Mouse (Mus musculus): ENCODE data around the gene Cpt2.
A peak's percentile ranks its signal among the peaks of the same experiment; 100 is the strongest.

Cpt2 gene

GRCm38 (mm10) chr4:107921152-107921695 lies 2.2 kb downstream of the Cpt2 start:
- no peak for DNase-seq (ENCODE audit: low read depth, low spot score)

DNA sequence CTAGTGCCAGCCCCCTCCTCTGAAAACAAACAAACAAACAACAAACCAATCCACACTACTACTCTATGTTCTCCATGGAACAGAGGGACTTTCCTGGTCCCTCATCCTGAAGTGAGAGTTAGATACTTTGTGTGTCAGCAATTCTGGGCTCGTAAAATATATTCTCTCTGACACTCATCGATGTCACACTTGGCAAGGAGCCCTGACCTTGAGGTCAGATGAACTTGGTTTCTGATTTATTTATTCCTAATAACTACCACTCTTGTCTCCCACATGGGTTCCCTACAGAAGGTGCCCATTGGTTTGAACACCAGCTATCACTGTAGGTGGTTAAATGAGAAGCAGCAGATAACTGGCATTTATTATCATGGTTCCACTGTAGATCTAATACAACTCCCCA lies 3.1 kb downstream of the Cpt2 start:
- DNase-seq (ENCODE audit: low read depth, low spot score), result no peak

GRCm38 (mm10) chr4:107910020-107910419 lies 13.4 kb downstream of the Cpt2 start:
- no peak for DNase-seq (ENCODE audit: low read depth, low spot score)

GRCm38 (mm10) chr4:107906561-107906960 lies 16.8 kb downstream of the Cpt2 start:
- no peak for DNase-seq (ENCODE audit: low read depth, low spot score)

GRCm38 (mm10) chr4:107904252-107904651 lies 19.2 kb downstream of the Cpt2 start:
- DNase-seq (ENCODE audit: low read depth, low spot score), result no peak

DNA sequence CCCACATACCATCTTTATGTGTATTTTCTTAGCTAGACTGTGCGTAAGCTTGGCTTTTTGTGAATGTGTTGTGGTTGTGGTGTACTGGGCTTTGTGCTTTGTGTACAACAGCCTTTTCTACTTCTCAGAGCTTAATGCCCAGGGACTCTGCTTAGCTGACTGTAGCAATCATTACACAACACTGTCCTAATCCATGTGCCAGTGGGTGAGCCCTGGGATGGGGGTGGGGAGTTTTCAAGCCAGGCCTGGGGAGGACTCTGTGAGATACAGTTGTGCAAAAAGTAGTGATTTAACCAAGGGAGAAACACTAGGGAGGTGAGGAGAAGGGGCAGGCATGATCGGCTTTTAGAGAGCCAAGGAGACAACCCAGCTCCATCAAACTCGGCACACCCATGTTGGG lies 23.2 kb downstream of the Cpt2 start:
- DNase-seq (ENCODE audit: low read depth, low spot score), result no peak

- no peak for DNase-seq (ENCODE audit: low read depth, low spot score)
Observed at GRCm38 (mm10) chr4:107899211-107899927, 24.0 kb downstream of the Cpt2 start.

- no peak for DNase-seq (ENCODE audit: low read depth, low spot score)
Observed at GRCm38 (mm10) chr4:107892663-107893062, 30.7 kb downstream of the Cpt2 start.

GRCm38 (mm10) chr4:107889731-107890432 lies 33.5 kb downstream of the Cpt2 start, which contains the start of gene 0610037L13Rik:
Gene 0610037L13Rik, plus strand, starts transcription at chr4:107889813.
- DNase-seq (ENCODE audit: low read depth, low spot score), result peak; percentile 83

GRCm38 (mm10) chr4:107889385-107889730 lies 34.1 kb downstream of the Cpt2 start:
- DNase-seq (ENCODE audit: low read depth, low spot score), result no peak

- no peak for DNase-seq (ENCODE audit: low read depth, low spot score)
Observed at GRCm38 (mm10) chr4:107886371-107886770, 37.0 kb downstream of the Cpt2 start.

DNA sequence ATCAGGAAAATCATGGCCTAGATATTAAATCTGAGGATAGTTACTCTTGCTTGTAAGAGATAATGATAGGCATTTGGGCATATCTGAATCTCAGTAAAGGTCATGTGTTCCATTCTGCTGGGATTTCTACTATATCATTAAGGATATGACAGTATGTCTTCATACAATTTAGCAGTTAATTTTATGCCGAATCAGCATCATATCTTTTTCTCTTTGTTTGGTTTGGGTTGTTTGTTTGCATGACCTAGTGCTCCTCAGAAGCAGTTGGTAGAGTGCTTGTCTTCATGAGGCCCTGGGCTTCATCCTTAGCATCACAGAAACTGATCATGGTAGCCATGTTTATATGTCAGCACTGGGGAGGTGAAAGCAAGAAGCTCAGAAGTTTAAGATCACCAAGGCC lies 41.8 kb downstream of the Cpt2 start:
- no peak for DNase-seq (ENCODE audit: low read depth, low spot score)

DNA sequence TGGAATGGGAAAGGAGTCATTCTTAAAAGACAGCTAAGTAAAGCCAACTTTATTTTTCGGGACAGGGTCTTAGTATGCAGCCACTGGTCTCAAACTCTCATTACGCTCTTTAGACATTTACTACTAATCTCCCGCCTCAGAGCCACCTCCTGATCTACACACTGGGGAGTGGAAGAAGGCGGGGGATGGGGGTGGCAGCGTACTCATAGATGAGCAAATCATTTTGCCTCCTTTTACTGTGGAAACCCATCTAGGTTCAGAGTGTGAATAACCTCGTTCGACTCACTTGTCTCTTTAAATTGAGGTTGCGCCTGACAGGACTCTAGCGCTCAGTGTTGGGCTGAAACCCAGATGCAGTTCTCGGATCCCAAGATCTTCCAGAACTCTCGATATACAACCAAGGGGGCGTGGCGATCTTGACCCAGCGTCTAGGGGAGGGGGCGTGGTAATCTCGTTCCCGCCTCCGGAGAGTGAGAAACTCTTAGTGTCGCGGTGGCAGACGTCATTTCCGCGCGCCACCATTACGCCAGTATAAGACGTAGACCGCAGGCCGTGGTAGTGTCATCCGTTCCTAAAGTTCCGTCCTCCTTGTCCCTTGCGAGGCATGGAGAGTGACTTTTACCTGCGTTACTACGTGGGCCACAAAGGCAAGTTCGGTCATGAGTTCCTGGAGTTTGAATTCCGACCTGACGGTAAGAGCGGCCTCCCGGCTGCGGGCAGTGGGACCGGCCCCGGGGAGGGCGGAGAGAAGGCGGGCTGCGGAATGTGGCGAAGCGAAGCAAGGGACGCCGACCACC lies 44.0 kb downstream of the Cpt2 start, which contains the start of gene Magoh:
Gene Magoh, plus strand, starts transcription at position 502 of the 797 bp plus-strand sequence.
- peak; percentile 90 for DNase-seq (ENCODE audit: low read depth, low spot score)

DNA sequence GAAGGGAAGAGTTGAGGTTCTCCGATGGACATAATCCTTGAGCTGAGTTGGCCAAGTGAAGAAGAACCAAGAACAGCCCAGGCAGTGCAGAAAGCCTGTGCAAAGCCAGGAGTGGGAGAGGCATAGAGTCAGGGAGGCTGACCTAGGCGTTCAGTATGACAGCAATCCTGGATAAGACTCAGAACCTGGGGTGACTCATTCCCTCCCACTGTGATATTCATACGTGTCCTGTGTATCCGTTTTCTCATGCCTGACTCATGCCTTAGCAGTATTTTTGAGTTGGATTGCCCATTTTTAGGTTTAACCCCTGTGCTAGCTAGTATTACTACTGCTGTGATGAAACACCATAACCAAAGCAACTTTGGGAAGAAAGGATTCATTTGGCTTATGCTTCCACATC lies 58.5 kb downstream of the Cpt2 start:
- DNase-seq (ENCODE audit: low read depth, low spot score), result no peak

DNA sequence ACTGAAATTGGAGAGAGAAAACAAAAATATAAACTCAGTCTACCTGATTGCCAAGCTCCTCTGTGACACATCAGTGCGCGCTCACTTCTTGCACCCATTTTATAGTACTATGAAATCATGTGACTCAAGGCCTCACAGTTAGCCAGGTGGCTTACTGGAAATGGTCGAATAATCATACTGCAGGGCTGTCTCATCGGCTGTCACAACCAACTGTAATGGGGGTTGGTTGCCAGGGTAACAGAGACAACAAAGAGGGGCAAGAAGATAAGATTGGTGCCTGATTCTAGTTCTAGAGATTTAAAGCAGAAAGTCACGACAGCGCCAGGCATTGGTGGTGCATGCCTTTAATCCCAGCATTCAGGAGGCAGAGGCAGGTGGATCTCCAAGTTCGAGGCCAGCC lies 64.4 kb downstream of the Cpt2 start:
- DNase-seq (ENCODE audit: low read depth, low spot score), result no peak

DNA sequence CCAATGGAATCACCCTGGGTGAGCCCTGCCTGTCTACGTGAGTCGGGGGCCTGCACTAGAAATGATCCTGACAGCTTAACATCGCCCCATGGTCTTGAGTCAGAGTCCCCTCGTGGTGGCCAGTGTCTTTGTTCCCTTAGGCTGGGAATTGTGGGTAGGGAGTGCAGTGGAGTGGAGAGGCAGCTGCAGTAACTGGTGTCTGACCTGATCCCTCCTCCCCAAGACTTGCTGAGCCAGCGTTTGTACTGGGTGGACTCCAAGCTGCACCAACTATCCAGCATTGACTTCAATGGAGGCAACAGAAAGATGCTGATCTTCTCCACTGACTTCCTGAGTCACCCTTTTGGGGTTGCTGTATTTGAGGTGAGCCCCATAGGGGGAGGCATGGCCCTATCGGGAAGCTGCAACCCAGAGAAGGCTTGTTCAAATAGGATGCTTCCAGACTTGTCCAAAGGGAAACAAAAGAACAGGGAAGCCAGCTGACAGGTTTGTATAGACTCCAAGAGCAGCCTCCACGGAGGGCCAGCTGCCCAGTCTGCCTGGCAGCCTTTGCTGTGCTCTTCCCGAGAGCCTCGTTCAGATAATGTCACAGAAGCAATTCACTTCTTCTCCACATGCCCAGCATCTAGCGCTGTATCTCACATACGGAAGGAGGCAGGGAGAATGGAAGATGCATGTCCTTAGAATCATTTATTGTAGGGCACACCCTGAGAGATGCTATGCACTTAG lies 66.3 kb downstream of the Cpt2 start:
- DNase-seq (ENCODE audit: low read depth, low spot score), result no peak
